ENCODE assay signal across 9 mouse cellular contexts in the genomic region with DNA sequence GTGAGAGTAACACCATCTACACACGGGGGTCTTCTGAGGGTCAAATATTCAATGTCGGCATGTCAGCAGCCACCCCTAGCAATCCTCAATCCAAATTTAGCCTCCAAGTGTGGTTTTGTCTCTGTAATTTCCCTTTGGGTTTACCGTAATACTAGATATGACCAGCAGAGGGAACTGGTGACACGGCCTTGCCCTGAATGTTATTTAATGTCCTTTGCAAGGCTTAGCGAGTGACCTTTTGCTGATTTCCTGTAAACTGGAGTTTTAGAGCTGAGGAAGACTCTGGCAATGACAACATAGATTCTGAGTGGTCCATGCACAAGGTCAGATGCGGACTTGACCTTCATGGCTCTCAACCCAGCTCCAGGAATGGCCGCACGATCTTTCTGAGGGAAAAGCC. TPM values are rescaled to one million over a fixed set of nuclear protein-coding genes. Genes with fewer than 3 reads are reported as not detected.
DNase-seq lines count a peak whose midpoint lies in the region; ATAC-seq and TF ChIP-seq lines count a peak whose summit lies in the region.
"Had no signal": no experiment of that assay in that cellular context is flagged by ENCODE, and none has a peak within 500 bp of the region (broad histone marks: within the 10 kb centered on the region; RNA-seq: fewer than 3 reads in every experiment).

No protein-coding gene starts in this region.

- ATAC-seq in midbrain, embryonic 14.5 days (ENCODE audit: low FRiP score, low TSS enrichment), result no peak; the same call in 1 of the 2 replicates
- ATAC-seq in midbrain, embryonic 15.5 days (replicated peaks), result no peak
- ATAC-seq in lung, embryonic 14.5 days (ENCODE audit: insufficient read depth), result 0 out of 2 replicates have a peak, but pooled peaks have one; percentile 41

- H3K9ac ChIP-seq in midbrain, embryonic 14.5 days (replicated peaks; ENCODE audit: low read length), result no peak overlapping the region
- no peak overlapping the region for H3K9ac ChIP-seq in midbrain, embryonic 15.5 days
- no peak overlapping the region for H3K9ac ChIP-seq in lung, embryonic 14.5 days
- H3K9ac ChIP-seq: stomach, embryonic 15.5 days had no signal

- TF ChIP-seq CTCF in lung, embryonic 14.5 days (IDR thresholded peaks at IDR 0.05; ENCODE audit: low read depth), result peak; percentile 91

- 45% methylated on average over 8 of the region's 8 CpGs for WGBS in midbrain, embryonic 14.5 days
- WGBS in midbrain, embryonic 15.5 days, result 49% methylated on average over 8 of the region's 8 CpGs
- 36% methylated on average over 8 of the region's 8 CpGs for WGBS in lung, embryonic 14.5 days

- DNase-seq in adrenal gland, adult 2 months, result peak; percentile 42
- no peak for DNase-seq in adrenal gland, adult 18-20 months (ENCODE audit: low spot score in 2 of 2)
- peak; percentile 79 for DNase-seq in midbrain, embryonic 14.5 days
- DNase-seq in cerebellum, postnatal 14 days, result peak; percentile 45 to 56
- peak; percentile 24 to 25 for DNase-seq in heart, postnatal 36 days
- DNase-seq in lung, embryonic 14.5 days, result peak; percentile 87
- DNase-seq in thymus, postnatal 14 days, result peak; percentile 49

- no peak overlapping the region for H3K27ac ChIP-seq in midbrain, embryonic 14.5 days (replicated peaks; ENCODE audit: low read depth, low read length)
- no peak overlapping the region for H3K27ac ChIP-seq in midbrain, embryonic 15.5 days
- H3K27ac ChIP-seq in lung, embryonic 14.5 days (ENCODE audit: low read depth), result no peak overlapping the region
- H3K27ac ChIP-seq: stomach, embryonic 15.5 days had no signal

- no peaks in the 10 kb centered on the region for H3K36me3 ChIP-seq in midbrain, embryonic 14.5 days (ENCODE audit: control insufficient read depth, insufficient read depth, low read length)
- no peaks in the 10 kb centered on the region for H3K36me3 ChIP-seq in midbrain, embryonic 15.5 days (replicated peaks)
- no peaks in the 10 kb centered on the region for H3K36me3 ChIP-seq in lung, embryonic 14.5 days (ENCODE audit: insufficient read depth)
- H3K36me3 ChIP-seq: stomach, embryonic 15.5 days had no signal

- H3K4me1 ChIP-seq in midbrain, embryonic 14.5 days (ENCODE audit: control insufficient read depth, insufficient read depth, low read length), result no peaks in the 10 kb centered on the region
- no peaks in the 10 kb centered on the region for H3K4me1 ChIP-seq in midbrain, embryonic 15.5 days
- no peaks in the 10 kb centered on the region for H3K4me1 ChIP-seq in lung, embryonic 14.5 days (ENCODE audit: insufficient read depth)
- H3K4me1 ChIP-seq: stomach, embryonic 15.5 days had no signal

- H3K4me3 ChIP-seq in midbrain, embryonic 14.5 days (replicated peaks; ENCODE audit: low read depth, low read length), result no peak overlapping the region
- H3K4me3 ChIP-seq in midbrain, embryonic 15.5 days, result no peak overlapping the region
- H3K4me3 ChIP-seq in lung, embryonic 14.5 days (ENCODE audit: low read depth, low read length), result no peak overlapping the region
- H3K4me3 ChIP-seq: stomach, embryonic 15.5 days had no signal

- no peaks in the 10 kb centered on the region for H3K27me3 ChIP-seq in midbrain, embryonic 14.5 days (ENCODE audit: control insufficient read depth, insufficient read depth, low read length)
- no peaks in the 10 kb centered on the region for H3K27me3 ChIP-seq in midbrain, embryonic 15.5 days (replicated peaks)
- no peaks in the 10 kb centered on the region for H3K27me3 ChIP-seq in lung, embryonic 14.5 days (ENCODE audit: insufficient read depth, low read length)
- H3K27me3 ChIP-seq: stomach, embryonic 15.5 days had no signal

- no peak overlapping the region for H3K4me2 ChIP-seq in midbrain, embryonic 14.5 days (ENCODE audit: low read length)
- H3K4me2 ChIP-seq in midbrain, embryonic 15.5 days, result no peak overlapping the region
- H3K4me2 ChIP-seq in lung, embryonic 14.5 days, result no peak overlapping the region
- H3K4me2 ChIP-seq: stomach, embryonic 15.5 days had no signal

- intact Hi-C loops in heart, postnatal 36 days (cut with DNase I), result loop anchor here (2.0 to 5.0 kb wide), 2 partner anchors 136 to 662 kb away; no protein-coding TSS in a partner anchor

- no peaks in the 10 kb centered on the region for H3K9me3 ChIP-seq in midbrain, embryonic 14.5 days (ENCODE audit: control insufficient read depth, low read length)
- no peaks in the 10 kb centered on the region for H3K9me3 ChIP-seq in midbrain, embryonic 15.5 days
- no peaks in the 10 kb centered on the region for H3K9me3 ChIP-seq in lung, embryonic 14.5 days (ENCODE audit: low read depth, low read length)
- H3K9me3 ChIP-seq: stomach, embryonic 15.5 days had no signal

RNA-seq across cellular contexts. Expression of gene Rubcnl, which starts 44.7 kb away (rescaled TPM):
- 1 to 10 TPM in 1 of 2 experiments, under 1 TPM in 1; 0.32 to 4.1 TPM for total RNA-seq in adrenal gland, adult 2 months (2021)
- 0.12 and 0.91 TPM in 2 replicates for polyA plus RNA-seq in adrenal gland, adult 2 months (2012; rRNA removed)
- 1 to 10 TPM in 1 of 2 experiments, under 1 TPM in 1; 0.86 to 2.4 TPM for total RNA-seq in adrenal gland, adult 18-20 months (2021)
- polyA plus RNA-seq in midbrain, embryonic 14.5 days (2014; fragmentation: Nextera tagmentation; extraction: Ambion mirVana), result 0.08 and 0.13 TPM in 2 replicates
- polyA plus RNA-seq in midbrain, embryonic 15.5 days (2015; fragmentation: Nextera tagmentation; extraction: Ambion mirVana), result 0.06 and 0.24 TPM in 2 replicates
- under 1 TPM; 0.78 to 0.95 TPM for total RNA-seq in heart, postnatal 36 days (2021)
- 0.35 and 0.89 TPM in 2 replicates for polyA plus RNA-seq in lung, embryonic 14.5 days (2014; fragmentation: Nextera tagmentation; extraction: Ambion mirVana)

Comparison
In these comparisons a context has a peak if more than half of its experiments do, and no peak if none do; other contexts are left out.
1. DNase-seq: peak in adrenal gland, adult 2 months (single experiment), midbrain, embryonic 14.5 days (single experiment), cerebellum, postnatal 14 days (2 of 2), heart, postnatal 36 days (2 of 2), lung, embryonic 14.5 days (single experiment) and thymus, postnatal 14 days (single experiment); none in adrenal gland, adult 18-20 months (0 of 2).